In genomic region chr1:63247831-63248359, GRCm38 (mm10) we compare ENCODE assay signal across 8 mouse cellular contexts. TPM values are rescaled to one million over a fixed set of nuclear protein-coding genes. Genes with fewer than 3 reads are reported as not detected.
A peak's percentile ranks its signal among the peaks of the same experiment; 100 is the strongest.
DNase-seq lines count a peak whose midpoint lies in the region; ATAC-seq and TF ChIP-seq lines count a peak whose summit lies in the region.

No protein-coding gene starts in this region.

- H3K36me3 ChIP-seq in lung, embryonic 14.5 days (ENCODE audit: insufficient read depth): no peaks in the 10 kb centered on the region
- H3K36me3 ChIP-seq in forebrain, embryonic 10.5 days (replicated peaks): no peaks in the 10 kb centered on the region
- H3K36me3 ChIP-seq in limb, embryonic 10.5 days: no peaks in the 10 kb centered on the region
- no peaks in the 10 kb centered on the region for H3K36me3 ChIP-seq in stomach, embryonic 14.5 days (ENCODE audit: control insufficient read depth, insufficient read depth, low read length)

- H3K27me3 ChIP-seq in lung, embryonic 14.5 days (ENCODE audit: insufficient read depth, low read length): peaks cover 69% of the 10 kb centered on the region
- H3K27me3 ChIP-seq in forebrain, embryonic 10.5 days (ENCODE audit: poor library complexity, severe bottlenecking): peaks cover 66% of the 10 kb centered on the region
- H3K27me3 ChIP-seq in limb, embryonic 10.5 days (ENCODE audit: low read depth, poor library complexity, severe bottlenecking): peaks cover 92% of the 10 kb centered on the region
- peaks cover 29% of the 10 kb centered on the region; the same call in 1 of the 2 replicates for H3K27me3 ChIP-seq in stomach, embryonic 14.5 days (ENCODE audit: control insufficient read depth, insufficient read depth, low read length)

- no peak overlapping the region for H3K27ac ChIP-seq in lung, embryonic 14.5 days (ENCODE audit: low read depth)
- peak overlapping the region; percentile 95 for H3K27ac ChIP-seq in forebrain, embryonic 10.5 days
- peak overlapping the region; percentile 84 for H3K27ac ChIP-seq in limb, embryonic 10.5 days
- no peak overlapping the region for H3K27ac ChIP-seq in stomach, embryonic 14.5 days (ENCODE audit: low read length)

- H3K9me3 ChIP-seq in lung, embryonic 14.5 days (ENCODE audit: low read depth, low read length): peaks cover 3% of the 10 kb centered on the region; the same call in 1 of the 2 replicates
- no peaks in the 10 kb centered on the region for H3K9me3 ChIP-seq in forebrain, embryonic 10.5 days
- H3K9me3 ChIP-seq in limb, embryonic 10.5 days (replicated peaks): no peaks in the 10 kb centered on the region
- no peaks in the 10 kb centered on the region for H3K9me3 ChIP-seq in stomach, embryonic 14.5 days (ENCODE audit: control insufficient read depth, low read depth, low read length)

- H3K4me2 ChIP-seq in lung, embryonic 14.5 days: peak overlapping the region; percentile 58
- peak overlapping the region; percentile 45 for H3K4me2 ChIP-seq in stomach, embryonic 14.5 days (replicated peaks; ENCODE audit: low read depth, low read length)

- no peak for TF ChIP-seq CTCF in lung, embryonic 14.5 days (IDR thresholded peaks at IDR 0.05; ENCODE audit: low read depth)

- no peak for DNase-seq in lung, embryonic 14.5 days
- no peak for DNase-seq in lung, postnatal 25 days (ENCODE audit: low spot score)
- DNase-seq in forebrain, embryonic 10.5 days (ENCODE audit: extremely low spot score, low spot score): peak; percentile 65
- DNase-seq in limb, embryonic 10.5 days (ENCODE audit: low spot score): peak; percentile 72
- no peak for DNase-seq in urinary bladder, postnatal 14 days (ENCODE audit: low spot score)
- DNase-seq in cerebellum, adult 8-10 months: no peak
- DNase-seq in layer of hippocampus, postnatal 25 days (ENCODE audit: extremely low spot score in 1 of 2, low spot score in 1 of 2): no peak

- peak; percentile 24; the same call in 1 of the 2 replicates for ATAC-seq in lung, embryonic 14.5 days (ENCODE audit: insufficient read depth)
- ATAC-seq in stomach, embryonic 14.5 days (ENCODE audit: insufficient number of reproducible peaks, insufficient read depth, low FRiP score, low read depth): no peak

- H3K4me3 ChIP-seq in lung, embryonic 14.5 days (ENCODE audit: low read depth, low read length): peak overlapping the region; percentile 28
- H3K4me3 ChIP-seq in forebrain, embryonic 10.5 days: peak overlapping the region; percentile 51
- H3K4me3 ChIP-seq in limb, embryonic 10.5 days: peak overlapping the region; percentile 48
- peak overlapping the region; percentile 24 for H3K4me3 ChIP-seq in stomach, embryonic 14.5 days (ENCODE audit: low read depth, low read length)

- no peaks in the 10 kb centered on the region for H3K4me1 ChIP-seq in lung, embryonic 14.5 days (ENCODE audit: insufficient read depth)
- peaks cover 70% of the 10 kb centered on the region for H3K4me1 ChIP-seq in forebrain, embryonic 10.5 days
- peaks cover 17% of the 10 kb centered on the region for H3K4me1 ChIP-seq in limb, embryonic 10.5 days
- H3K4me1 ChIP-seq in stomach, embryonic 14.5 days (ENCODE audit: control insufficient read depth, insufficient read depth, low read length): no peaks in the 10 kb centered on the region

- H3K9ac ChIP-seq in lung, embryonic 14.5 days: no peak overlapping the region
- no peak overlapping the region for H3K9ac ChIP-seq in stomach, embryonic 14.5 days (replicated peaks; ENCODE audit: low read depth, low read length)

- WGBS in lung, embryonic 14.5 days: 1% methylated on average over 18 of the region's 18 CpGs
- under 1% methylated on average over 18 of the region's 18 CpGs for WGBS in forebrain, embryonic 10.5 days
- 1% methylated on average over 18 of the region's 18 CpGs for WGBS in limb, embryonic 10.5 days
- under 1% methylated on average over 18 of the region's 18 CpGs for WGBS in stomach, embryonic 14.5 days

RNA-seq across cellular contexts. Expression of gene Zdbf2, which starts 25.2 kb away (rescaled TPM):
- polyA plus RNA-seq in lung, embryonic 14.5 days (2014; fragmentation: Nextera tagmentation; extraction: Ambion mirVana): 5.7 and 7.6 TPM in 2 replicates
- 21.6 and 25.1 TPM in 2 replicates for polyA plus RNA-seq in forebrain, embryonic 10.5 days (2016; fragmentation: Nextera tagmentation; extraction: Ambion mirVana)
- polyA plus RNA-seq in limb, embryonic 10.5 days (2016; fragmentation: Nextera tagmentation; extraction: Ambion mirVana): 10.9 and 12.8 TPM in 2 replicates
- 10.8 and 13.0 TPM in 2 replicates for polyA plus RNA-seq in stomach, embryonic 14.5 days (2014; fragmentation: Nextera tagmentation; extraction: Ambion mirVana)
- total RNA-seq in layer of hippocampus, postnatal 25 days (2021): 10 to 100 TPM; 16.4 to 20.8 TPM

RNA-seq across cellular contexts. Expression of gene Gpr1, which starts 33.6 kb away (rescaled TPM):
- polyA plus RNA-seq in lung, embryonic 14.5 days (2014; fragmentation: Nextera tagmentation; extraction: Ambion mirVana): not detected in 2 replicates
- 0.26 and 0.33 TPM in 2 replicates for polyA plus RNA-seq in forebrain, embryonic 10.5 days (2016; fragmentation: Nextera tagmentation; extraction: Ambion mirVana)
- polyA plus RNA-seq in limb, embryonic 10.5 days (2016; fragmentation: Nextera tagmentation; extraction: Ambion mirVana): 0.08 and 0.15 TPM in 2 replicates
- polyA plus RNA-seq in stomach, embryonic 14.5 days (2014; fragmentation: Nextera tagmentation; extraction: Ambion mirVana): 0.13 TPM in 1 of 2 replicates, not detected in the other
- total RNA-seq in layer of hippocampus, postnatal 25 days (2021): under 1 TPM; 0.38 to 0.52 TPM

Comparison
In these comparisons a context has a peak if more than half of its experiments do, and no peak if none do; other contexts are left out.
1. DNase-seq: peak in forebrain, embryonic 10.5 days (single experiment) and limb, embryonic 10.5 days (single experiment); none in lung, embryonic 14.5 days (single experiment), lung, postnatal 25 days (single experiment), urinary bladder, postnatal 14 days (single experiment), cerebellum, adult 8-10 months (single experiment) and layer of hippocampus, postnatal 25 days (0 of 2).
2. H3K27ac ChIP-seq: peak in forebrain, embryonic 10.5 days (single experiment) and limb, embryonic 10.5 days (single experiment); none in lung, embryonic 14.5 days (single experiment) and stomach, embryonic 14.5 days (single experiment).
3. Peak in every context shown above with its lines, with median percentiles within 50 percentile points of each other: H3K4me3 ChIP-seq.